Mouse (Mus musculus): ENCODE data around the gene Rab34. TPM values are rescaled to one million over a fixed set of nuclear protein-coding genes. Genes with fewer than 3 reads are reported as not detected.

The Rab34 gene
- polyA plus RNA-seq, 1 experiment from 2014 or later: 59.0 TPM

DNA sequence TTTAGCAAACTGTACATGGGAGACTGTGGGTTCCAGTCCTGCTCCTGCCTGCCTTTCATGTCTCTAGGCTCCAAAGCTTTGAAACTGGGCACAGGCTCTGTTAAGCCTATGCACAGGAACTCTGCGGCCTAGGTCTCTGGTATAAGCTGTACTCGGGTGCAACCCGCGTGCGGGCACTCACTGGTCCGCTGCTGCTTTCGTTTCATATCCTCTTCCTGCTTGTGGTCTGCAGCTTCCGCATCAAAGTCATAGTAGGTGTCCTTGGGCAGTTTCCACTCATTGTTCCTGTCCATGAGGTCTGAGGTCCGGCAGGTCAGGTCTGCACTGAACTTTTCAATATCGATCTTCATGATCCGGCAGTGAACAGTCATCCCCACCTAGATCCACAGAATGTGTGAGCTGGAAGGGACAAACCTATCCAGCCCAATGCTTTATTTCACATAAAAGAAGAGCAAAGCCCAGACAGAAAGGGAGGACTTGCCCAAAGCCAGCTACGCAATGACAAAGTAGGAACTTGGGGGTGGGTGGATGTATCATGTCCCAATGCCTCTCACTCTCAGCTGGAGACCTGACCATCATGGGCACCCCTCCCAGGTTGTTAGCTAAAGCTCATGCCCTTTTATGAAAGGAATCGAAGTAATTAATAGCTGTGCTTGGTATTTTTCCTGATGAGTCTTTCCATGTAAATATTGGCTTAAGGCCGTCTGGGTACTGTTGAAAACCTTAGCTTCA lies 25.0 kb downstream of the Rab34 start:
- Histone ChIP-seq H3K4me2 (replicated peaks; ENCODE audit: low read depth) (no peak overlapping the region), H3K9ac (ENCODE audit: low read length) (no peak overlapping the region), H3K27ac (replicated peaks) (no peak overlapping the region), H3K4me1 (replicated peaks; ENCODE audit: control insufficient read depth, insufficient read depth) (no peaks in the 10 kb centered on the region), H3K9me3 (ENCODE audit: control insufficient read depth, low read length) (no peaks in the 10 kb centered on the region), H3K4me3 (ENCODE audit: low read depth, low read length) (no peak overlapping the region), H3K27me3 (ENCODE audit: control insufficient read depth, insufficient read depth, low read length) (no peaks in the 10 kb centered on the region), H3K36me3 (ENCODE audit: control insufficient read depth, insufficient read depth, low read length) (peaks cover 50% of the 10 kb centered on the region)
- no peak for DNase-seq (ENCODE audit: low spot score)
- 91% methylated on average over 14 of the region's 14 CpGs for WGBS
- ATAC-seq (ENCODE audit: low FRiP score, low TSS enrichment): no peak
- no peak for TF ChIP-seq EP300 (optimal IDR thresholded peaks at IDR 0.05)
- TF ChIP-seq CTCF (IDR thresholded peaks at IDR 0.05; ENCODE audit: low read depth): no peak

GRCm38 (mm10) chr11:78215709-78216317 lies 27.6 kb downstream of the Rab34 start:
- H3K4me3 ChIP-seq (ENCODE audit: low read depth, low read length): no peak overlapping the region
- no peaks in the 10 kb centered on the region for H3K27me3 ChIP-seq (ENCODE audit: control insufficient read depth, insufficient read depth, low read length)
- DNase-seq (ENCODE audit: low spot score) (no peak), ATAC-seq (ENCODE audit: low FRiP score, low TSS enrichment) (no peak)
- no peak overlapping the region for H3K27ac ChIP-seq (replicated peaks)
- H3K4me2 ChIP-seq (replicated peaks; ENCODE audit: low read depth): no peak overlapping the region
- WGBS: 90% methylated on average over 11 of the region's 11 CpGs
- peaks cover 52% of the 10 kb centered on the region for H3K36me3 ChIP-seq (ENCODE audit: control insufficient read depth, insufficient read depth, low read length)
- H3K9ac ChIP-seq (ENCODE audit: low read length): no peak overlapping the region
- TF ChIP-seq EP300 (optimal IDR thresholded peaks at IDR 0.05): no peak
- no peak for TF ChIP-seq CTCF (IDR thresholded peaks at IDR 0.05; ENCODE audit: low read depth)
- H3K9me3 ChIP-seq (ENCODE audit: control insufficient read depth, low read length): no peaks in the 10 kb centered on the region
- H3K4me1 ChIP-seq (replicated peaks; ENCODE audit: control insufficient read depth, insufficient read depth): no peaks in the 10 kb centered on the region

GRCm38 (mm10) chr11:78223586-78223985 lies 35.4 kb downstream of the Rab34 start:
- Histone ChIP-seq H3K27me3 (ENCODE audit: control insufficient read depth, insufficient read depth, low read length) (no peaks in the 10 kb centered on the region), H3K4me1 (replicated peaks; ENCODE audit: control insufficient read depth, insufficient read depth) (no peaks in the 10 kb centered on the region), H3K4me2 (replicated peaks; ENCODE audit: low read depth) (no peak overlapping the region), H3K27ac (replicated peaks) (no peak overlapping the region), H3K9me3 (ENCODE audit: control insufficient read depth, low read length) (no peaks in the 10 kb centered on the region), H3K4me3 (ENCODE audit: low read depth, low read length) (no peak overlapping the region), H3K9ac (ENCODE audit: low read length) (no peak overlapping the region), H3K36me3 (ENCODE audit: control insufficient read depth, insufficient read depth, low read length) (peaks cover 64% of the 10 kb centered on the region)
- no peak for DNase-seq (ENCODE audit: low spot score)
- 85% methylated on average over 4 of the region's 4 CpGs for WGBS
- no peak for TF ChIP-seq EP300 (optimal IDR thresholded peaks at IDR 0.05)
- TF ChIP-seq CTCF (IDR thresholded peaks at IDR 0.05; ENCODE audit: low read depth): no peak
- ATAC-seq (ENCODE audit: low FRiP score, low TSS enrichment): no peak

DNA sequence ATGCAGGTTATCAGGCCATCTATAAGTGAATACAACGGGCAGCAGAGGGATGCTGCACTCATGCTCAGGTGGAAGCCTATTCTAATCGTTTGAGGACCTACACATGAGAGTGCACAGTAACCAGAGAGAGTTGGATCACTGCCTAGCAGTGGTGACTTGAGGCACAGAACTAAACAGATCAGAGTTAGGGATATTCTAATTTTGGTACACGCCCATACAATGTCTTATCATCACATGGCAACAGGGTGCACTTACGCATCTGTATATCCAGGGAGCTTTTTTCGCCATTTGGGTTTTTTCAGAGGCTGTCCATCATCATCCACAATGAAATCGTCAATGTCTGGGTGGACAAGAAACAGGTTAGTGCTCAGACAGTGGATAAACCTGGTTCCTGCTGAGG lies 43.3 kb downstream of the Rab34 start:
- H3K9ac ChIP-seq (ENCODE audit: low read length): no peak overlapping the region
- H3K27me3 ChIP-seq (ENCODE audit: control insufficient read depth, insufficient read depth, low read length): no peaks in the 10 kb centered on the region
- WGBS: 89% methylated on average over 6 of the region's 6 CpGs
- peaks cover 43% of the 10 kb centered on the region for H3K36me3 ChIP-seq (ENCODE audit: control insufficient read depth, insufficient read depth, low read length)
- DNase-seq (ENCODE audit: low spot score) (no peak), ATAC-seq (ENCODE audit: low FRiP score, low TSS enrichment) (no peak; the same call in 1 of the 2 replicates)
- H3K27ac ChIP-seq (replicated peaks): no peak overlapping the region
- TF ChIP-seq CTCF (IDR thresholded peaks at IDR 0.05; ENCODE audit: low read depth) (no peak), EP300 (optimal IDR thresholded peaks at IDR 0.05) (no peak)
- no peaks in the 10 kb centered on the region for H3K4me1 ChIP-seq (replicated peaks; ENCODE audit: control insufficient read depth, insufficient read depth)
- H3K4me3 ChIP-seq (ENCODE audit: low read depth, low read length): no peak overlapping the region
- no peak overlapping the region for H3K4me2 ChIP-seq (replicated peaks; ENCODE audit: low read depth)
- no peaks in the 10 kb centered on the region for H3K9me3 ChIP-seq (ENCODE audit: control insufficient read depth, low read length)

GRCm38 (mm10) chr11:78240193-78240857 lies 52.1 kb downstream of the Rab34 start:
- Histone ChIP-seq H3K27ac (replicated peaks) (no peak overlapping the region), H3K36me3 (ENCODE audit: control insufficient read depth, insufficient read depth, low read length) (no peaks in the 10 kb centered on the region), H3K4me1 (replicated peaks; ENCODE audit: control insufficient read depth, insufficient read depth) (0 out of 2 replicates have a peak, but pooled peaks cover 2% of the 10 kb centered on the region), H3K4me2 (replicated peaks; ENCODE audit: low read depth) (no peak overlapping the region), H3K9me3 (ENCODE audit: control insufficient read depth, low read length) (no peaks in the 10 kb centered on the region), H3K9ac (ENCODE audit: low read length) (no peak overlapping the region), H3K4me3 (ENCODE audit: low read depth, low read length) (no peak overlapping the region), H3K27me3 (ENCODE audit: control insufficient read depth, insufficient read depth, low read length) (no peaks in the 10 kb centered on the region)
- ATAC-seq (ENCODE audit: low FRiP score, low TSS enrichment) (no peak), DNase-seq (ENCODE audit: low spot score) (no peak)
- WGBS: 81% methylated on average over 9 of the region's 9 CpGs
- TF ChIP-seq EP300 (optimal IDR thresholded peaks at IDR 0.05): no peak

Small RNA genes lying within 50 kb of the gene (microRNA-seq; reads per million reads assigned to microRNA genes)
- gene Mir7653: not detected

Other genes with a start within 250 kb of the Rab34 start
- gene Phf12, start 205.7 kb upstream of the Rab34 start, polyA plus RNA-seq (2015; fragmentation: Nextera tagmentation; extraction: Ambion mirVana): 5.3 and 6.9 TPM in 2 replicates
- 7.3 and 7.9 TPM in 2 replicates for gene Dhrs13, start 156.2 kb upstream of the Rab34 start, polyA plus RNA-seq (2015; fragmentation: Nextera tagmentation; extraction: Ambion mirVana)
- 30.9 and 31.5 TPM in 2 replicates for gene Flot2, start 150.5 kb upstream of the Rab34 start, polyA plus RNA-seq (2015; fragmentation: Nextera tagmentation; extraction: Ambion mirVana)
- gene Eral1, start 108.0 kb upstream of the Rab34 start, polyA plus RNA-seq (2015; fragmentation: Nextera tagmentation; extraction: Ambion mirVana): 12.8 and 15.0 TPM in 2 replicates
- gene Fam222b, start 93.8 kb upstream of the Rab34 start, polyA plus RNA-seq (2015; fragmentation: Nextera tagmentation; extraction: Ambion mirVana): 5.1 and 5.6 TPM in 2 replicates
- 22.4 and 26.9 TPM in 2 replicates for gene Traf4, start 22.8 kb upstream of the Rab34 start, polyA plus RNA-seq (2015; fragmentation: Nextera tagmentation; extraction: Ambion mirVana)
- 6.4 and 7.4 TPM in 2 replicates for gene Nek8, start 11.8 kb upstream of the Rab34 start, polyA plus RNA-seq (2015; fragmentation: Nextera tagmentation; extraction: Ambion mirVana)
- gene Tlcd1, start 11.7 kb upstream of the Rab34 start, polyA plus RNA-seq (2015; fragmentation: Nextera tagmentation; extraction: Ambion mirVana): 41.3 and 45.6 TPM in 2 replicates
- gene Rpl23a, start 4.8 kb upstream of the Rab34 start, polyA plus RNA-seq (2015; fragmentation: Nextera tagmentation; extraction: Ambion mirVana): 1,145 and 1,168 TPM in 2 replicates
- gene Proca1, start 5.0 kb downstream of the Rab34 start, polyA plus RNA-seq (2015; fragmentation: Nextera tagmentation; extraction: Ambion mirVana): 0.98 and 1.0 TPM in 2 replicates
- gene Sdf2, start 57.3 kb downstream of the Rab34 start, polyA plus RNA-seq (2015; fragmentation: Nextera tagmentation; extraction: Ambion mirVana): 103 and 106 TPM in 2 replicates
- gene Supt6, start 57.6 kb downstream of the Rab34 start, polyA plus RNA-seq (2015; fragmentation: Nextera tagmentation; extraction: Ambion mirVana): 11.1 and 11.7 TPM in 2 replicates
- gene 2610507B11Rik, start 73.3 kb downstream of the Rab34 start, polyA plus RNA-seq (2015; fragmentation: Nextera tagmentation; extraction: Ambion mirVana): 54.4 and 74.9 TPM in 2 replicates
- not detected in 2 replicates for gene BC030499, start 102.4 kb downstream of the Rab34 start, polyA plus RNA-seq (2015; fragmentation: Nextera tagmentation; extraction: Ambion mirVana)
- gene Spag5, start 113.1 kb downstream of the Rab34 start, polyA plus RNA-seq (2015; fragmentation: Nextera tagmentation; extraction: Ambion mirVana): 4.4 and 5.7 TPM in 2 replicates
- gene Aldoc, start 134.5 kb downstream of the Rab34 start, polyA plus RNA-seq (2015; fragmentation: Nextera tagmentation; extraction: Ambion mirVana): 15.0 and 17.1 TPM in 2 replicates
- gene Pigs, start 140.0 kb downstream of the Rab34 start, polyA plus RNA-seq (2015; fragmentation: Nextera tagmentation; extraction: Ambion mirVana): 36.2 and 38.7 TPM in 2 replicates
- 26.5 and 27.9 TPM in 2 replicates for gene Unc119, start 155.1 kb downstream of the Rab34 start, polyA plus RNA-seq (2015; fragmentation: Nextera tagmentation; extraction: Ambion mirVana)
- gene Foxn1, start 198.1 kb downstream of the Rab34 start, polyA plus RNA-seq (2015; fragmentation: Nextera tagmentation; extraction: Ambion mirVana): 1.9 and 2.6 TPM in 2 replicates
- 0.23 and 0.39 TPM in 2 replicates for gene Slc13a2, start 233.8 kb downstream of the Rab34 start, polyA plus RNA-seq (2015; fragmentation: Nextera tagmentation; extraction: Ambion mirVana)